Mouse (Mus musculus) telencephalon, adult 2 months (tissue): ENCODE measurements at regions not wholly inside any gene's neighbourhood (a gene's known extent, or its start where the extent isn't known, plus 50 kb on each side); places are given as distances from the start of the nearest gene placed in this dataset.
A peak's percentile ranks its signal among the peaks of the same experiment; 100 is the strongest.
"Not testable (repeated sequence)": the region's sequence is repeated elsewhere in the genome, so short reads cannot be mapped to it uniquely, and the experiment has no call there.

ENCODE experiments used
- DNase-seq: peaks from one replicate; pipeline ENCODE4 v3.0.0-alpha.2; 2011; ENCODE audit warnings: low read depth, low spot score

- DNase-seq: no peak
Observed at GRCm38 (mm10) chr4:97509576-97509975, 263.0 kb upstream of the Nfia start.

DNA sequence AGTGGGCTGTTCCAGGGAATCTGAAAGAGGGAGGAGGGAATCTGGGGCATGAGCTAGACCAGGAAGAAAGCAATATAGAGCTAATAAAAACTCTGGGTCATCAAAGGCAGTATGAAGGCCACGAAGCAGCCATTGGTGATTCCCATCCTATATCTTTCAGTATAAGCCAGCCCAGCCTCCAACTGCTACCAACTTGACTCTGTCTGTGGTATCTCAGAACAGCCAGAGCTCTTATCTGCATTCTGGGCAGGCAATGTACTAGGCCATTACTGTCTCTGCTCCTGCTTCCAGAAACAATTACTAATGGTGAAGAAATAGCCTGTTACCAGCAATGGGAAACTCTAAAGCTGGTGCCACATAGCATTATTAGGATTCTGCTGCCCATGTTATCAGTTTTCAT is 266.8 kb upstream of the Nfia start:
- DNase-seq: no peak

- DNase-seq: no peak
Observed at GRCm38 (mm10) chr4:97491248-97491804, 281.2 kb upstream of the Nfia start.

DNA sequence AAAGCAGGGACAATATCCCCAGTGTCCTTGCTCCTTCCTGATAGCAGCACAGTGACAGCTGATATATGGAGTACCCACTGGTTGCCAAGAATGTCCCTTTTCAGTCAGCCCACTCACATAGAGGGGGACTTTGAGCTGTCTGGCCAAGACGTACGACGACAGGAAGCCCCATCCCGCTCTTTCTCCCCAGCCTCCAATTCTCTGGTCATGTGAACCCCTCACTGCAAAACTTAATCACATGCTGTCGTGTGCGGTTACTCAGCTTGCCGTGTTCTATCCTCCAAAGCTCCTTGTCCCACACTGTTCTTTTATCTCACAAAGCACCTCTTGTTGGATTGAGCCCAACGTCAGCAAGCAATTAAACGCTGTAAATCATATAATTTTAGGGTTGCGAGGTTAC is 286.2 kb upstream of the Nfia start:
- no peak for DNase-seq

DNA sequence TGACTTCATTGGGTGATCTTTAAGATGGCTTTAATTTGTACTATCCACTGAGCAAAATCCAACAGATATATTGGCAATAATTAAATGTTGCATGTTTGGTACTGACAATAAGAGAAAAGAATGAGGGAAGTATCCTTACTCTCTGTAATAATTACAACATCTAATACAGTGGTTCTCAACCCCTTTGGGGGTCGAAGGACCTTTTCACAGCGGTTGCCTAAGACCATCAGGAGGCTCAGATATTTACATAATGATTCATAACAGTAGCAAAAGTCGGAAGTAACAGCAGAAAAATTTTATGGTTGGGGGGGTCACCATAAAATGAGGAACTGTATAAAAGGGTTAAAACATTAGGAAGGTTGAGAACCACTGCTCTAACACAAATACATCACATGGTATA is 287.3 kb upstream of the Nfia start:
- no peak for DNase-seq

- DNase-seq: no peak
Observed at GRCm38 (mm10) chr4:97482701-97483246, 289.8 kb upstream of the Nfia start.

- DNase-seq: no peak
Observed at GRCm38 (mm10) chr4:97481836-97482235, 290.7 kb upstream of the Nfia start.

DNA sequence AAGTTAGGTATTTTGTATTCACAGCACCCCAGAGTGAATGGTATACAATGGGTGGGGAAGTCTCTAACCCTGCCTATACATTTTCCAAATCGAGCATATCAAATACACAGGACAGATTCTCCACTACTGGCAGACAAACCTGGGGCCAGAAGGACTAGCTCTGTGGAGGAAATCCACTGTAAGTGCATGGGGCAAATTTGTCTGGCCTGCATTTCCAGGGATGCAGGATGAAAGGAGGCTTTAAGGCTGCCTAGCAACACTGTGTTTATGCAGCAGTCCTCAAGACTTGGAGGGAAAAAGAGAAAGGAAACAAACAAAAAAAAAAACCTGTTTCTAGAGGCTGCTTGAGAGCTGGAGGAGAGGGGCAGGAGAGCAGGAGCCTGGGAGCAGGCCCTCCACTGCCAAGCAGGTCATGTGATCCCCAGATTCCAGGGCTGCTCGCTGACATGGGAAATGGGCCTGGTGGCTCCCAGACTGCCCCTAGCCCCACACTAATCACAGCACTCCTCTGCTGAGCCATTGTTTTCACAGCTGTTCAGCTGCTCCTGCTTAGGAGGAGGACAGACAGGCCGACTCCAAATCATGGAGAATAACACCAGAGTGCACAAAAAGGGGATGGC is 293.7 kb upstream of the Gm10192 start:
- DNase-seq: peak; percentile 4

GRCm38 (mm10) chr4:97473492-97473891 is 290.5 kb upstream of the Gm10192 start:
- DNase-seq: not testable (repeated sequence)

DNA sequence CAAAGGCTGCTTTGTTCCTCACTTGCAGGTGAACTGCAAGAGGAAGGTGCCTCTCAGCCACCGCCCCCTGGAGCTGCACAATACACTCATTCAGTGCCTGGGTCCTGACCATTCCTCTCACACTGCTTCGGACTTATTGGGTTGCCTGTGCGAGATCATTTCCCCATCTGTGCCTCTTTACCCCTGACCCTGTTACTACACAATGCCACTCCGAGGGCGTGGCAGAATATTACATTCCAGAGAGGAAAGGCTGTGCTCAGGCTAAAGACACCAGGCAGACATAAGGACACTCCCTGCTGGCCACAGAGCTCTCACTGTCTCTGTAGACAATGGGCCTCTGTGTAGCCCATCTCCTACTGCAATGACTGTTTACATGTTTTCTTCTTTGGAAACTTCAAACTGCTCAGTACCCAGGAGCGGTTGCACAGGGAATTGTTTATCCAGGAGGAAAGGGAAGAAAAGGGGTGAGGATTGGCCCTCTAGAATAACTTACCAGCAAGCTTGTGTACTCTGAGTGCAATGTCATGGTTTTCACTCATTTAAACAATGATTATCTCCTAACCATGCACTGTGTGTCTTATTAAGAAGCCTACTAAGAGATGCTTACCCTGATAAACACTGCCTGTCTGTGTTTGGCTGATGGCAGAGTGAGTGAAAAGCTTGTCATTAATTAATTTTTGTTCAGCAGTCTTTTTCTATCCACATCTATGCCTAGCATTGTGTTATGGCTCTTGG is 283.1 kb upstream of the Gm10192 start:
- peak; percentile 8 for DNase-seq

DNA sequence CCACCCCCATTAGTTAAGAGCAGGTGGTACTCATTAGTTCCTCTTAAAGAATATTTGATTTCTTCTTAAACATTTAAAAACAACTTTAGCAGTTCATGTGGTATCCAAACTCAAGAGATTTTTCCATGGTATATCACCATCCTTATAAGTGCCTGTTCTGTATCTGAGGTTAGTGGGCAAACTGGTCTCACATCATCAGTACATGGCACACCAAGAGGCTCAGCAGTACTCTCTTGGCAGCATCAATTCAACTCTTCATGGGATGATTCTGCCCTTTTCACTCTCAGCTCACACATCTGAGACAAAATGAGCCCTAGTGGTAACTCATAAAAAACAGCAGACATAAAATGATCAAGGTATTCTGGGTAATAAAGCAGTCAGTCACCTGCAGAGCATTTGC is 282.6 kb upstream of the Gm10192 start:
- DNase-seq: no peak

DNA sequence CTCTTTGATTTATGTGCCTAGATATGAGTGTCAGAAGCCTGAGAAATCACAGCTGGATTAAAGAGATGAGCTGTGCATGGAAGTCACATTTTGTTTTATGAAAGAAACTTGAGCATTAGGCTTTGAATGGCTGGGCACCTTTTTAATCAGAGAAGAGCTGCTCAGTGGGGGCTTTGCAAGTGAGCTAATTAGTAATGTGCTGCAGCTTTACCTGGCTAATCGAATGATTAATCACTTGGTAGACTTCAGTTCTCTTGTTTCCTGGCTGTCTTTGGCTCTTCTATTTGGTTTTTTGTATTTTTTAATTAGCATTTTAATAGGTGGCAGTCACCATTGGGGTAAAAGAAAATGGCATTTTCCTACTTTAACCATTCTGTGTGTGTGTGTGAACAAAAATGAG is 278.2 kb upstream of the Gm10192 start:
- DNase-seq: no peak

- no peak for DNase-seq
Observed at GRCm38 (mm10) chr4:97439288-97440029, 256.5 kb upstream of the Gm10192 start.

GRCm38 (mm10) chr4:97432681-97433080 is 249.7 kb upstream of the Gm10192 start:
- DNase-seq: no peak

DNA sequence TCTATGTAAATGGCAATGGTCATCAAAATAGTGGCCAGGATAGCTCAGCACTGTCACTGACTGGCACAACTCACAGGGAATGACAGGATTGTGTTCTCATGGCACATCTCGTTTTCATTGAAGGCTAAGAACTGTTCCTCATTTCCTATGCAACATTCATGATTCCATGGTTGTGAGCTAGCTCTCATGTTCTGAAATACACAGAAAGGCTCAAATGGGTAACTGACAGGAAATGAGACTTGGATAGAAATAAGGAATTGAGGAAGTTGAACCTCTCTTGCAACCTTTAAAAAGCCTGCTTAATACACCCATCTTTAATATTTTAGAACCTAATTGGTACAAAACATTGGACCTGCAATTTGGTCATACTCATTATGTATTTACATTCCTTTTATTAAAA is 249.1 kb upstream of the Gm10192 start:
- DNase-seq: no peak

DNA sequence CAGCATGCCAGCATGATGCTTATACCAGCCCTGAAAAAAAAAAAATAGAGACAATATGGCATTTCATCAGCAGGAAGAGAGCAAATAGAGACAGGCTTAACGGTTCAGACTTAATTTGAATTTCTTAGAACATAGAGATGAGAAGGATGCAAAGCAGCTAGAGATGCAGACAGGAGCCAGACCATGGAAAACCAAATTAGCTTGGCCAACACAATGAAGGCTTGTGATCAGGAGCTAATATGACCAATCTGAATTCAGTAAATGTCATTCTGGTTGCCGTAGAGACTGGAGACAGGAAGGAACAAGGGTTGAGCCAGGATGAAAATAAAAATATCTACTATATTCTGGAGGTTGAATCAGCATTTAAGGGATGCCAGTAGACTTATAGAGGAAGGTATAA is 248.3 kb upstream of the Gm10192 start:
- DNase-seq: no peak

DNA sequence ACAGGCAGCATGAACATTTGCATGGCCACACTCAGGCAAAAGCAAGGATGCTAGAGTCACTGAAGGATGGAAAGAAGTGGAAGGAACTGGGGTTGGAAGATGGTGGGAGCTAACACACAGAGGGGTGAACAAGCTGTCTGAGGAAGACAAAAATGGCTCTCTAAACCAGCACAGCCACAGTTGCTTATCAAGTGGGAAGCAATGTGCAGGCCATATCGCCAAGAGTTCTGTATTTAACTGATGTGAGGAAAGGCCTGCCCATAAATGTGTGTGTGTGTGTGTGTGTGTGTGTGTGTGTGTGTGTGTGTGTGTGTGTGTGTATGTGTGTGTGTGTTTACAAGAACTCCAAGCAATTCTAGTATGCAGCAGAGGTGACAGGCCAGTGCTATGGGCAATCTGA is 236.9 kb upstream of the Gm10192 start:
- no peak for DNase-seq

- DNase-seq: no peak
Observed at GRCm38 (mm10) chr4:97418616-97419015, 235.7 kb upstream of the Gm10192 start.

DNA sequence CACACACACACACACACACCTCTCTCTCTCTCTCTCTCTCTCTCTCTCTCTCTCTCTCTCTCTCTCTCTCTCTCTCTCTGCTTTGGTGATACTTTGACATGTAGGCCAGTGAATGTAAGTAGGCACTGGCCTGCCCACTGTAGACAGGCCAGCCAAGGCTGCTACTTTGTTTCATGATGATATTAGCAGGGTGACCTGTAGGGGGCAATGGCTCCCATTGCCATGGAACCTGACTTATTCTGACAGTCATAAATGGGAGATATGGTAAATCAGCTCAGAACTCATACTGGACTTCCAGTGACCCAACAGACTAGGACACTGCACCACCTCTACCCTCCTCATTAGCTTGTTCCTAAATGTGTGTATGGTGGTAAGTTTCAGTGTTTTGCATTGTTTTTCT is 235.0 kb upstream of the Gm10192 start:
- no peak for DNase-seq

- DNase-seq: no peak
Observed at GRCm38 (mm10) chr4:97408633-97409296, 225.8 kb upstream of the Gm10192 start.

GRCm38 (mm10) chr4:97394697-97395280 is 211.8 kb upstream of the Gm10192 start:
- no peak for DNase-seq
